8 mouse cellular contexts compared by ENCODE assay signal in genomic region chr16:3839157-3839885, GRCm38 (mm10). TPM values are rescaled to one million over a fixed set of nuclear protein-coding genes. Genes with fewer than 3 reads are reported as not detected.
DNase-seq lines count a peak whose midpoint lies in the region; ATAC-seq and TF ChIP-seq lines count a peak whose summit lies in the region.

No protein-coding gene starts in this region.

- no peak overlapping the region for H3K4me3 ChIP-seq in cerebellum, adult 2 months (replicated peaks; ENCODE audit: insufficient read depth, low read depth, low read length)
- no peak overlapping the region for H3K4me3 ChIP-seq in spleen, adult 2 months (ENCODE audit: extremely low read depth, insufficient read depth, insufficient read length)
- no peak overlapping the region for H3K4me3 ChIP-seq in kidney, embryonic 14.5 days (ENCODE audit: low read length)
- no peak overlapping the region for H3K4me3 ChIP-seq in stomach, postnatal 0 days (ENCODE audit: low read depth, low read length)

- intact Hi-C loops in gastrocnemius, postnatal 36 days (cut with DNase I): no loop called here

- WGBS in cerebellum, adult 2 months: 48% methylated on average over 17 of the region's 17 CpGs
- 64% methylated on average over 17 of the region's 17 CpGs for WGBS in spleen, adult 2 months
- 37% methylated on average over 17 of the region's 17 CpGs for WGBS in kidney, embryonic 14.5 days
- WGBS in stomach, postnatal 0 days: 55% methylated on average over 17 of the region's 17 CpGs

- peak; percentile 33; the same call in 1 of the 2 replicates for TF ChIP-seq CTCF in cerebellum, adult 2 months (IDR thresholded peaks at IDR 0.05; ENCODE audit: borderline replicate concordance, insufficient read depth, low read depth, low read length)
- TF ChIP-seq CTCF in spleen, adult 2 months (IDR thresholded peaks at IDR 0.05; ENCODE audit: extremely low read depth, insufficient read depth, insufficient read length, insufficient replicate concordance): peak; percentile 9; the same call in 1 of the 2 replicates
- TF ChIP-seq CTCF in stomach, postnatal 0 days (IDR thresholded peaks at IDR 0.05; ENCODE audit: low read depth): peak; percentile 80

- H3K27ac ChIP-seq in cerebellum, adult 2 months (ENCODE audit: insufficient read depth, low read length): no peak overlapping the region
- no peak overlapping the region for H3K27ac ChIP-seq in spleen, adult 2 months (ENCODE audit: insufficient read depth, low read length)
- no peak overlapping the region for H3K27ac ChIP-seq in kidney, embryonic 14.5 days (ENCODE audit: low read depth, low read length)
- H3K27ac ChIP-seq in stomach, postnatal 0 days (replicated peaks): no peak overlapping the region

- H3K4me1 ChIP-seq in cerebellum, adult 2 months (ENCODE audit: control insufficient read depth, insufficient read depth, low read length): no peaks in the 10 kb centered on the region
- no peaks in the 10 kb centered on the region for H3K4me1 ChIP-seq in spleen, adult 2 months (ENCODE audit: control insufficient read depth, insufficient read depth, insufficient read length)
- no peaks in the 10 kb centered on the region for H3K4me1 ChIP-seq in kidney, embryonic 14.5 days (ENCODE audit: control insufficient read depth, insufficient read depth, low read length)
- H3K4me1 ChIP-seq in stomach, postnatal 0 days (replicated peaks; ENCODE audit: control insufficient read depth, insufficient read depth): no peaks in the 10 kb centered on the region

- no peak overlapping the region for H3K4me2 ChIP-seq in kidney, embryonic 14.5 days (replicated peaks; ENCODE audit: low read depth, low read length)
- H3K4me2 ChIP-seq in stomach, postnatal 0 days (replicated peaks; ENCODE audit: low read depth): no peak overlapping the region

- no peak for TF ChIP-seq POLR2A in cerebellum, adult 2 months (IDR thresholded peaks at IDR 0.05; ENCODE audit: borderline replicate concordance, insufficient read depth, low read length)
- no peak for TF ChIP-seq POLR2A in spleen, adult 2 months (IDR thresholded peaks at IDR 0.05; ENCODE audit: low read depth, low read length)

- no peaks in the 10 kb centered on the region for H3K36me3 ChIP-seq in spleen, adult 2 months (ENCODE audit: control insufficient read depth, insufficient read depth, low read length)
- no peaks in the 10 kb centered on the region for H3K36me3 ChIP-seq in kidney, embryonic 14.5 days (ENCODE audit: control insufficient read depth, insufficient read depth, low read length)
- no peaks in the 10 kb centered on the region for H3K36me3 ChIP-seq in stomach, postnatal 0 days (ENCODE audit: control insufficient read depth, insufficient read depth, low read length)

- no peak for TF ChIP-seq EP300 in stomach, postnatal 0 days (optimal IDR thresholded peaks at IDR 0.05)

- H3K9me3 ChIP-seq in kidney, embryonic 14.5 days (ENCODE audit: control insufficient read depth, low read length): no peaks in the 10 kb centered on the region
- H3K9me3 ChIP-seq in stomach, postnatal 0 days (ENCODE audit: control insufficient read depth, low read length): no peaks in the 10 kb centered on the region

- H3K9ac ChIP-seq in kidney, embryonic 14.5 days (ENCODE audit: low read depth, low read length): no peak overlapping the region
- H3K9ac ChIP-seq in stomach, postnatal 0 days (ENCODE audit: low read length): no peak overlapping the region

- no peaks in the 10 kb centered on the region for H3K27me3 ChIP-seq in cerebellum, adult 2 months (ENCODE audit: control insufficient read depth, insufficient read depth, low read length)
- no peaks in the 10 kb centered on the region; the same call in 1 of the 2 replicates for H3K27me3 ChIP-seq in spleen, adult 2 months (ENCODE audit: control insufficient read depth, insufficient read depth, low read length)
- H3K27me3 ChIP-seq in kidney, embryonic 14.5 days (ENCODE audit: control insufficient read depth, insufficient read depth, low read length): no peaks in the 10 kb centered on the region
- H3K27me3 ChIP-seq in stomach, postnatal 0 days (ENCODE audit: control insufficient read depth, insufficient read depth, low read length): no peaks in the 10 kb centered on the region

- ATAC-seq in kidney, embryonic 14.5 days (ENCODE audit: low FRiP score, low TSS enrichment): peak; percentile 76
- ATAC-seq in stomach, postnatal 0 days (ENCODE audit: low FRiP score, low TSS enrichment): peak; percentile 60

- DNase-seq in cerebellum, adult 2 months: no peak
- no peak for DNase-seq in cerebellum, postnatal 25 days
- DNase-seq in spleen, adult 2 months (ENCODE audit: low read depth in 1 of 2, low spot score in 2 of 2): peak in 1 of 2 experiments; percentile 17
- no peak for DNase-seq in spleen, adult 12 weeks (ENCODE audit: low spot score)
- no peak for DNase-seq in stomach, postnatal 0 days (ENCODE audit: low spot score)
- no peak for DNase-seq in gastrocnemius, postnatal 36 days
- DNase-seq in urinary bladder, postnatal 25 days (ENCODE audit: low spot score): no peak

RNA-seq across cellular contexts. Expression of gene Zfp174, which starts 7.7 kb away (rescaled TPM):
- polyA plus RNA-seq in cerebellum, adult 2 months (2012; rRNA removed): 1.8 and 2.2 TPM in 2 replicates
- polyA plus RNA-seq in spleen, adult 2 months (2012; rRNA removed): 0.49 and 0.65 TPM in 2 replicates
- 0.54 and 1.4 TPM in 2 replicates for polyA plus RNA-seq in kidney, embryonic 14.5 days (2014; fragmentation: Nextera tagmentation; extraction: Ambion mirVana)
- 0.44 and 0.62 TPM in 2 replicates for polyA plus RNA-seq in stomach, postnatal 0 days (2015; fragmentation: Nextera tagmentation; extraction: Ambion mirVana)
- total RNA-seq in gastrocnemius, postnatal 36 days (2021): 1 to 10 TPM; 1.2 to 1.6 TPM

RNA-seq across cellular contexts. Expression of gene Olfr15, which starts 8.6 kb away (rescaled TPM):
- polyA plus RNA-seq in cerebellum, adult 2 months (2012; rRNA removed): not detected in 2 replicates
- not detected in 2 replicates for polyA plus RNA-seq in spleen, adult 2 months (2012; rRNA removed)
- polyA plus RNA-seq in kidney, embryonic 14.5 days (2014; fragmentation: Nextera tagmentation; extraction: Ambion mirVana): not detected in 2 replicates
- polyA plus RNA-seq in stomach, postnatal 0 days (2015; fragmentation: Nextera tagmentation; extraction: Ambion mirVana): not detected in 2 replicates
- total RNA-seq in gastrocnemius, postnatal 36 days (2021): not detected

RNA-seq across cellular contexts. Expression of gene Naa60, which starts 32.9 kb away (rescaled TPM):
- 115 and 116 TPM in 2 replicates for polyA plus RNA-seq in cerebellum, adult 2 months (2012; rRNA removed)
- polyA plus RNA-seq in spleen, adult 2 months (2012; rRNA removed): 63.8 and 73.2 TPM in 2 replicates
- polyA plus RNA-seq in kidney, embryonic 14.5 days (2014; fragmentation: Nextera tagmentation; extraction: Ambion mirVana): 34.2 and 58.4 TPM in 2 replicates
- polyA plus RNA-seq in stomach, postnatal 0 days (2015; fragmentation: Nextera tagmentation; extraction: Ambion mirVana): 26.7 and 30.8 TPM in 2 replicates
- total RNA-seq in gastrocnemius, postnatal 36 days (2021): 10 to 100 TPM; 30.5 to 33.2 TPM

RNA-seq across cellular contexts. Expression of gene Zfp597, which starts 45.0 kb away (rescaled TPM):
- polyA plus RNA-seq in cerebellum, adult 2 months (2012; rRNA removed): 14.1 and 14.3 TPM in 2 replicates
- 3.1 and 3.5 TPM in 2 replicates for polyA plus RNA-seq in spleen, adult 2 months (2012; rRNA removed)
- polyA plus RNA-seq in kidney, embryonic 14.5 days (2014; fragmentation: Nextera tagmentation; extraction: Ambion mirVana): 3.7 and 7.1 TPM in 2 replicates
- polyA plus RNA-seq in stomach, postnatal 0 days (2015; fragmentation: Nextera tagmentation; extraction: Ambion mirVana): 2.2 and 3.5 TPM in 2 replicates
- total RNA-seq in gastrocnemius, postnatal 36 days (2021): 1 to 10 TPM; 5.6 to 7.0 TPM

RNA-seq across cellular contexts. Expression of gene Gm20695, which starts 45.1 kb away (rescaled TPM):
- polyA plus RNA-seq in cerebellum, adult 2 months (2012; rRNA removed): 0.69 and 1.4 TPM in 2 replicates
- polyA plus RNA-seq in spleen, adult 2 months (2012; rRNA removed): not detected in 2 replicates
- 0.70 and 2.9 TPM in 2 replicates for polyA plus RNA-seq in kidney, embryonic 14.5 days (2014; fragmentation: Nextera tagmentation; extraction: Ambion mirVana)
- 0.75 and 1.9 TPM in 2 replicates for polyA plus RNA-seq in stomach, postnatal 0 days (2015; fragmentation: Nextera tagmentation; extraction: Ambion mirVana)
- not detected for total RNA-seq in gastrocnemius, postnatal 36 days (2021)

Comparison
In these comparisons a context has a peak if more than half of its experiments do, and no peak if none do; other contexts are left out.
1. CTCF ChIP-seq: peak in every context shown above with its lines; median percentile 80 in stomach, postnatal 0 days; 33 in cerebellum, adult 2 months; 9 in spleen, adult 2 months.